Mouse (Mus musculus): ENCODE data around the gene Tspyl2. TPM values are rescaled to one million over a fixed set of nuclear protein-coding genes. Genes with fewer than 3 reads are reported as not detected.

Gene Tspyl2
- 95.8 to 117 TPM (median 99.8 TPM) in 4 replicates for total RNA-seq (2023)

GRCm38 (mm10) chrX:152342358-152342901, at the start of gene Tspyl2:
Gene Tspyl2, minus strand, starts transcription at chrX:152342425.

GRCm38 (mm10) chrX:152368397-152369273, 26.4 kb upstream of the Tspyl2 start, which contains the start of gene Gpr173:
Gene Gpr173, minus strand, starts transcription at chrX:152368704.

GRCm38 (mm10) chrX:152326996-152327688, 15.1 kb downstream of the Tspyl2 start, which contains the start of gene Kantr:
Gene Kantr, minus strand, starts transcription at chrX:152327495.

Other genes starting within 250 kb of the Tspyl2 start
- gene Iqsec2, start 198.2 kb downstream of the Tspyl2 start, total RNA-seq (2023): 0.95 to 3.5 TPM (median 2.1 TPM) in 4 replicates
- gene Kdm5c, start 109.4 kb downstream of the Tspyl2 start, total RNA-seq (2023): 93.7 to 99.9 TPM (median 96.8 TPM) in 4 replicates
- gene Kantr, start 14.9 kb downstream of the Tspyl2 start, total RNA-seq (2023): 10.9 to 19.0 TPM (median 12.8 TPM) in 4 replicates
- not detected in 4 replicates for gene Gpr173, start 26.3 kb upstream of the Tspyl2 start, total RNA-seq (2023)
- gene Cldn34a, start 220.9 kb upstream of the Tspyl2 start, total RNA-seq (2023): not detected in 4 replicates

All from B cell, adult 62 days (primary cell).